Mouse (Mus musculus) ES-E14 (cell line): ENCODE measurements around the gene Mtfmt. TPM values are rescaled to one million over a fixed set of nuclear protein-coding genes. Genes with fewer than 3 reads are reported as not detected.

Source experiments
- DNase-seq: peaks from one replicate; pipeline ENCODE4 v3.0.0-alpha.2; 2013; ENCODE audit warnings: low read depth, low spot score
- H3K27ac ChIP-seq: 2 replicates; pipeline ENCODE4 v1.5.1; 2012; ENCODE audit warnings: low read depth, mild to moderate bottlenecking, low read length, moderate library complexity, mixed read lengths; ENCODE audit not compliant: poor library complexity, insufficient read depth, severe bottlenecking
- H3K36me3 ChIP-seq: 2 replicates; pipeline ENCODE4 v1.6.1; 2012; ENCODE audit warnings: mild to moderate bottlenecking, low read length, moderate library complexity, mixed read lengths; ENCODE audit not compliant: control insufficient read depth, poor library complexity, insufficient read depth, severe bottlenecking
- H3K4me1 ChIP-seq, 2 experiments: fragments of 150-350 bp in 1 of 2; sonication (generic) in 1 of 2; 2 replicates each; pipeline ENCODE4 v1.6.1; 2012; ENCODE audit warnings: low read length in 2 of 2, mild to moderate bottlenecking in 1 of 2, mixed read lengths in 1 of 2; ENCODE audit not compliant: control insufficient read depth in 2 of 2, insufficient read depth in 2 of 2, poor library complexity in 1 of 2
- H3K4me3 ChIP-seq, 2 experiments: fragments of 150-350 bp in 1 of 2; sonication (generic) in 1 of 2; 2 replicates each; pipeline ENCODE4 v1.5.1; 2012; ENCODE audit warnings: low read length in 2 of 2, low read depth in 1 of 2, mild to moderate bottlenecking in 1 of 2, mixed read lengths in 1 of 2; ENCODE audit not compliant: insufficient read depth in 1 of 2, poor library complexity in 1 of 2, severe bottlenecking in 1 of 2
- H3K9ac ChIP-seq: 2 replicates; pipeline ENCODE4 v1.6.1; 2012; ENCODE audit warnings: low read depth, mild to moderate bottlenecking, low read length, mixed read lengths; ENCODE audit not compliant: poor library complexity, insufficient read depth, severe bottlenecking
- H3K9me3 ChIP-seq: fragments of 150-350 bp; sonication (generic); 2 replicates; pipeline ENCODE4 v1.6.1; 2012; ENCODE audit warnings: low read depth, mild to moderate bottlenecking, low read length; ENCODE audit not compliant: control insufficient read depth, insufficient read depth
- CHD2 ChIP-seq: IDR thresholded peaks from 2 replicates; pipeline ENCODE4 v1.6.1; 2014; ENCODE audit warnings: mild to moderate bottlenecking, low read depth, low read length, inconsistent platforms
- HCFC1 ChIP-seq: IDR thresholded peaks from 2 replicates; pipeline ENCODE4 v1.6.1; 2012; ENCODE audit warnings: low read length, inconsistent platforms, borderline replicate concordance; ENCODE audit not compliant: insufficient read depth
- MAFK ChIP-seq: IDR thresholded peaks from 2 replicates; pipeline ENCODE4 v1.6.1; 2014; ENCODE audit warnings: mild to moderate bottlenecking, low read depth, low read length, inconsistent platforms; ENCODE audit not compliant: insufficient read depth
- ZC3H11A ChIP-seq: IDR thresholded peaks from 2 replicates; pipeline ENCODE4 v1.6.1; 2012; ENCODE audit warnings: low read depth, mild to moderate bottlenecking, inconsistent platforms, low read length, borderline replicate concordance
- ZNF384 ChIP-seq: IDR thresholded peaks from 2 replicates; pipeline ENCODE4 v1.6.1; 2012; ENCODE audit warnings: low read depth, low read length, inconsistent platforms
- in situ Hi-C, 2 experiments: fragments of 600-800 bp; cut with MboI; formaldehyde crosslinking; loops; one replicate each; pipeline ENCODE4 v1.15.1; 2025; ENCODE audit warnings: low sequenced_read_pairs in 2 of 2, inconsistent platforms in 1 of 2; ENCODE audit not compliant: unreplicated experiment in 2 of 2
- total RNA-seq: library from RNA; depleted of rRNA; stranded (reverse); fragments of 300-350 nt; gene quantifications from 2 replicates; pipeline ENCODE4 v1.2.3, GENCODE M21; 2012

Mtfmt gene
- total RNA-seq, 1 experiment = 9.1 TPM

DNA sequence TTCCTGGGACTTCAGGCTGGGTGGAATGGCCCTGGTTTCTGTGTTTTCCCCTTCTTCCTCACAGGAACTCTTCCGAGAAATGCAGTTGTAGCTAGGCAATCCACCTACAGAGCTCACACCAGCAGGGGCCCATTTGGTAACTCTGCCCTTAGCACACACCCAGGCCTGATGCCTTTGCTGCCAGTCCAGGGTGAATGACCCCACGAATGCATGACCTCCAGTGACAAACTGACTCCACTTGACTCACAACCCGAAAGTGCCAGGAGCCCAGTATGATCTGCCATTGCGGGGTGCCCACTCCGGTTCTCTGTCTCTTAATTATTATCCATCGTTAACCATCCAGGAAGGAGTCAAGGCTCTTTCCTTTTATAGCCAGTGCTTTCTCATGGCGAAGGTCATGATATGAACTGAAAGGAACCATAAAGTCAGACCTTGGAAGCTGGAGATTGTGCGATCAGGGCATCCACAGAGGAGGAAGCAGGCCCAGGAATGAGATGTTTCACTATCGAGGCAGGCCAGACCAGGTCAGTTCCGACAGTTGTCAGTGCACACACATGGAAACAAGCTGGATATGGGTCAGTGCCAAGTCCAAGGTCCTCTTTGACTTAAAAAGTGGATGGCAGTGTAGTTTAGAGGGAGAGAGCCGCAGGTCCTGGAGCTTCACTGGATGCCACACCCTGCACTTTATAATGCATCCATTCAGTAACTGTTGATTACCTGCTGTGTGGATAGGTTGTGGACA is 12.7 kb upstream of the Mtfmt start, which contains the start of gene Slc51b:
Gene Slc51b (minus strand): TSS at position 196 of the 742 bp plus-strand sequence.
- Histone ChIP-seq H3K36me3 (no peaks in the 10 kb centered on the region), H3K4me3 (no peak within 1 kb of the TSS), H3K27ac (no peak within 1 kb of the TSS), H3K9me3 (no peaks in the 10 kb centered on the region), H3K9ac (no peak within 1 kb of the TSS), H3K4me1 (peaks cover 0 to 10% of the 10 kb centered on the region in 2 experiments; a peak in 1 of 4 replicates)
- in situ Hi-C loops = no loop called here
- TF ChIP-seq HCFC1 (no peak), MAFK (no peak), CHD2 (no peak), ZC3H11A (no peak), ZNF384 (no peak)
- DNase-seq = no peak

GRCm38 (mm10) chr9:65424393-65424792 is 11.2 kb upstream of the Mtfmt start:
- TF ChIP-seq ZNF384 (no peak), ZC3H11A (no peak), HCFC1 (no peak), MAFK (no peak), CHD2 (no peak)
- Histone ChIP-seq H3K4me3 (no peak overlapping the region), H3K4me1 (peaks cover 0 to 10% of the 10 kb centered on the region in 2 experiments; a peak in 1 of 4 replicates), H3K9me3 (no peaks in the 10 kb centered on the region), H3K9ac (no peak overlapping the region), H3K27ac (no peak overlapping the region), H3K36me3 (no peaks in the 10 kb centered on the region)
- in situ Hi-C loops = no loop called here
- no peak for DNase-seq

- no peaks in the 10 kb centered on the region for H3K9me3 ChIP-seq
- H3K4me1 ChIP-seq = peaks cover 0 to 12% of the 10 kb centered on the region in 2 experiments; a peak in 2 of 4 replicates
- in situ Hi-C loops = no loop called here
- TF ChIP-seq CHD2 = no peak
- no peak for TF ChIP-seq ZC3H11A
- no peak for TF ChIP-seq ZNF384
- TF ChIP-seq HCFC1 = no peak
- TF ChIP-seq MAFK = no peak
- no peak for DNase-seq
- no peak overlapping the region for H3K4me3 ChIP-seq
- no peaks in the 10 kb centered on the region for H3K36me3 ChIP-seq
- no peak overlapping the region for H3K9ac ChIP-seq
- H3K27ac ChIP-seq = no peak overlapping the region
These were observed 8.1 kb upstream of the Mtfmt start for GRCm38 (mm10) chr9:65427511-65427910.

DNA sequence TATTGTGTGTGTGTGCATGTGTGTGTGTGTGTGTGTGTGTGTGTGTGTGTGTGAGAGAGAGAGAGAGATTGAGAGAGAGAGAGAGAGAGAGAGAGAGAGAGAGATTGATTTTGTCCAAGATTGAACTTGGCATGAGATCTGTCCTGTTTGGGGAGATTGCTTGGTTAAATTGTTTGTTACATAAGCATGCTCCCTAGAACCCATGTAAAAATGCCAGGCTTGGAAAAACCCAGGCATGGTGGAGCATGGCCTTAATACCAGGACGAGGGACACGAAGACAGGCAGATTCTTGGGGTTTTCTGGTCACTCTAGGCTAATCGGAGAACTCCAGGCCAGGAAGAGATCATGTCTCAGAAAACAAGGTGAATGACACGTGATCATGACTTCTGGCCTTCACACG is 7.6 kb upstream of the Mtfmt start:
- H3K27ac ChIP-seq = no peak overlapping the region
- no peak overlapping the region for H3K9ac ChIP-seq
- H3K4me1 ChIP-seq = peaks cover 0 to 12% of the 10 kb centered on the region in 2 experiments; a peak in 2 of 4 replicates
- H3K4me3 ChIP-seq = no peak overlapping the region
- in situ Hi-C loops = no loop called here
- no peaks in the 10 kb centered on the region for H3K36me3 ChIP-seq
- DNase-seq = no peak
- TF ChIP-seq CHD2 (no peak), ZNF384 (no peak), HCFC1 (no peak), ZC3H11A (no peak), MAFK (no peak)
- H3K9me3 ChIP-seq = no peaks in the 10 kb centered on the region
